Mouse (Mus musculus) hindbrain, embryonic 10.5 days (tissue): ENCODE results near the gene Serpina1e. TPM values are rescaled to one million over a fixed set of nuclear protein-coding genes. Genes with fewer than 3 reads are reported as not detected.

Experiments used
- DNase-seq: peaks from one replicate; pipeline ENCODE4 v3.0.0-alpha.2; 2017; ENCODE audit warnings: low spot score
- H3K27ac ChIP-seq: fragments of 300-500 bp; sonication (generic); 2 replicates; pipeline ENCODE4 v1.5.1; 2016; ENCODE audit warnings: mild to moderate bottlenecking, moderate library complexity
- H3K27me3 ChIP-seq: fragments of 300-500 bp; sonication (generic); 2 replicates; pipeline ENCODE4 v1.6.1; 2016; ENCODE audit warnings: mild to moderate bottlenecking; ENCODE audit not compliant: poor library complexity, insufficient read depth, severe bottlenecking
- H3K36me3 ChIP-seq: fragments of 300-500 bp; sonication (generic); 2 replicates; pipeline ENCODE4 v1.6.1; 2016; ENCODE audit warnings: mild to moderate bottlenecking, moderate library complexity
- H3K4me1 ChIP-seq: fragments of 300-500 bp; sonication (generic); replicated peaks from 2 replicates; pipeline ENCODE4 v1.6.1; 2016; ENCODE audit warnings: mild to moderate bottlenecking
- H3K4me3 ChIP-seq: fragments of 300-500 bp; sonication (generic); 2 replicates; pipeline ENCODE4 v1.5.1; 2016; ENCODE audit warnings: mild to moderate bottlenecking, moderate library complexity
- H3K9me3 ChIP-seq: fragments of 300-500 bp; sonication (generic); 2 replicates; pipeline ENCODE4 v1.6.1; 2016; ENCODE audit warnings: mild to moderate bottlenecking, moderate library complexity
- WGBS: fragments of 180-500 bp; shearing (Covaris S2); methylation state at CpG from one replicate; pipeline ENCODE4 v1.1.7; 2016; 5-methylcytosine and 5-hydroxymethylcytosine counted together
- polyA plus RNA-seq: library from polyadenylated mRNA; unstranded; fragments of >200 nt; fragmentation: Nextera tagmentation; extraction: Ambion mirVana; gene quantifications from 2 replicates; pipeline ENCODE4 v1.2.1, GENCODE M21; 2016

Serpina1e gene
- not detected in 2 replicates for polyA plus RNA-seq

- H3K27me3 ChIP-seq, result no peaks in the 10 kb centered on the region
- 77% methylated on average over 3 of the region's 3 CpGs for WGBS
- H3K4me3 ChIP-seq, result no peak within 1 kb of the TSS
Observed at GRCm38 (mm10) chr12:103958798-103959197, at the start of gene Serpina1e. TSS of gene Serpina1e (minus strand) at chr12:103958975.

GRCm38 (mm10) chr12:104004689-104005088, 45.9 kb upstream of the Serpina1e start:
- H3K27ac ChIP-seq, result no peak overlapping the region
- DNase-seq, result no peak
- 84% methylated on average over 5 of the region's 5 CpGs for WGBS
- no peak overlapping the region for H3K4me3 ChIP-seq
- H3K4me1 ChIP-seq, result no peaks in the 10 kb centered on the region
- H3K27me3 ChIP-seq, result no peaks in the 10 kb centered on the region
- peaks cover 5% of the 10 kb centered on the region; the same call in 1 of the 2 replicates for H3K9me3 ChIP-seq
- H3K36me3 ChIP-seq, result no peaks in the 10 kb centered on the region

More at GRCm38 (mm10) chr12:103958798-103959197, at the start of gene Serpina1e:
- Histone ChIP-seq H3K4me1 (no peaks in the 10 kb centered on the region), H3K9me3 (peaks cover 20% of the 10 kb centered on the region), H3K36me3 (no peaks in the 10 kb centered on the region), H3K27ac (no peak within 1 kb of the TSS)
- DNase-seq, result no peak

GRCm38 (mm10) chr12:104003238-104003612, 44.5 kb upstream of the Serpina1e start:
- H3K27me3 ChIP-seq, result no peaks in the 10 kb centered on the region
- 85% methylated on average over 4 of the region's 4 CpGs for WGBS
- no peak for DNase-seq
- H3K9me3 ChIP-seq, result peaks cover 5% of the 10 kb centered on the region; the same call in 1 of the 2 replicates
- H3K4me1 ChIP-seq, result no peaks in the 10 kb centered on the region
- H3K27ac ChIP-seq, result no peak overlapping the region
- H3K36me3 ChIP-seq, result no peaks in the 10 kb centered on the region
- H3K4me3 ChIP-seq, result no peak overlapping the region

DNA sequence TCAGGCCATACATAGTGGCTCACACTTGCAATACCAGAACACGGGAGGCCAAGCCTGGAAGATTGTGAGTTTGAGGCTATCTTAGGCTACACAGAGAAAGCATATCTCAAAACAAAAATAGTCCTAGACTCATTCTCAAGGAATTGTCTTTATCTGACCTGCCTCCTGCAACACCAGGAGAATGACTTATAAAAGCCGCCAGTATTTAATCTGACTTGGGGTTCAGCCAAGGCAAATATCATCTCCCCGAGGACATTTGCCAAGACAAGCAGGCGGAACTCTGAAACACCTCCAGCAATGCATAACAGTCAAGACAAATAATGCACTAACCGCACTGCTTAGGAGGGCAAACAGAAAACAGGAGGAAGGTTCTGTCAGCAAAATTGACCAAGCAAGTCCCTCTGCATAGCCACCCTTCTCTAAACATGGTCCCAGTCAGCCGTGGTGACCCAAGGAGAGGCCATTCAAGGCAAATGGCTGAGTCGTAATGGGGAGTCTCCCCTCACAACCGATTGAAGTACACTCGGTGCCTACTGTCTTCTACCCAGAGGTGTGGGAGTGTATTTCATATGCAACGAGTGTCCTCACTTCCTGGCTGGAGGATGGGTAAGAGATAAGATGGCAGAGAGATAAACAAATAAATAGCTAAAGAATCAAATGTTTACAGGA, 43.9 kb upstream of the Serpina1e start:
- peaks cover 5% of the 10 kb centered on the region; the same call in 1 of the 2 replicates for H3K9me3 ChIP-seq
- no peaks in the 10 kb centered on the region for H3K27me3 ChIP-seq
- no peak overlapping the region for H3K27ac ChIP-seq
- H3K36me3 ChIP-seq, result no peaks in the 10 kb centered on the region
- H3K4me3 ChIP-seq, result no peak overlapping the region
- WGBS, result 86% methylated on average over 10 of the region's 10 CpGs
- H3K4me1 ChIP-seq, result no peaks in the 10 kb centered on the region
- DNase-seq, result no peak

DNA sequence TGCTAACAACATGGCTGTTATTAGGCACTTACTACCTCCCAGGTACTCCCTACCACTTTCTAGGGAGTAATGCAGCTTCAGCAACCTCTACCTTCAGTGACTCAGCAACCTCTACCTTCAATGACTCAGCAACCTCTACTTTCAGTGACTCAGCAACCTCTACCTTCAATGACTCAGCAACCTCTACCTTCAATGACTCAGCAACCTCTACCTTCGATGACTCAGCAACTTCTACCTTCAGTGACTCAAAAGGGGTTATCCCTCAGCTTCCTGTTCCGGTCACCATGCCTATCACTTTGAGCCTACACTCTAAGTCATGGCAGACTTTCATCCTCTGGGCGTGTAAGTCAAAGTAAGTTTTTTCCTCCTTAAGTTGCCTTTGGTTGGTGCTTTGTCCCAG, 41.8 kb upstream of the Serpina1e start:
- H3K9me3 ChIP-seq, result peaks cover 5% of the 10 kb centered on the region; the same call in 1 of the 2 replicates
- H3K4me1 ChIP-seq, result no peaks in the 10 kb centered on the region
- no peaks in the 10 kb centered on the region for H3K27me3 ChIP-seq
- H3K4me3 ChIP-seq, result no peak overlapping the region
- H3K36me3 ChIP-seq, result no peaks in the 10 kb centered on the region
- no peak overlapping the region for H3K27ac ChIP-seq
- whole genome bisulfite sequencing, result 93% methylated on average over 3 of the region's 3 CpGs
- DNase-seq, result no peak

DNA sequence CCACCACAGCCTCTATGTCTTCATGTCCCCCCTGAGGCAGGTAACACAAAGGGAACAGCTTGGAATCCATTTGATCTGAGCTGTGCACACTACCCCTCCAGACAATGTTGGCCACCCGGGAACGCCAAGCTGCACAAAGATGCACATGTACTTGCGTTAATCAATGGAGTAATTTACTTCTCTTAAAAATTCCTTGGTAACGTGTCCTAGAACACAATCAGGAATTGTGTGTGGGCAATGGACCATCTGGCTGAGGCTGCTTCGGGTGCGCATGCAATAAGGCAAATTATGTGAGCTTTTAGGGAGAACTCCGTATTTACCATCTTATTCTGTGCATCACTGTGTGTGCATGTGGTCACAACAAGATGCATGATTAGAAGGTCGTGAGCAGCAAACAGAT, 40.8 kb upstream of the Serpina1e start:
- Histone ChIP-seq H3K36me3 (no peaks in the 10 kb centered on the region), H3K9me3 (peaks cover 4% of the 10 kb centered on the region; the same call in 1 of the 2 replicates), H3K27ac (no peak overlapping the region), H3K4me3 (no peak overlapping the region), H3K4me1 (no peaks in the 10 kb centered on the region), H3K27me3 (no peaks in the 10 kb centered on the region)
- 83% methylated on average over 8 of the region's 8 CpGs for WGBS
- DNase-seq, result no peak

GRCm38 (mm10) chr12:103996513-103996912, 37.7 kb upstream of the Serpina1e start:
- DNase-seq, result no peak
- Histone ChIP-seq H3K27me3 (no peaks in the 10 kb centered on the region), H3K27ac (no peak overlapping the region), H3K4me1 (no peaks in the 10 kb centered on the region), H3K4me3 (no peak overlapping the region), H3K9me3 (no peaks in the 10 kb centered on the region), H3K36me3 (no peaks in the 10 kb centered on the region)
- 72% methylated on average over 2 of the region's 2 CpGs for WGBS

GRCm38 (mm10) chr12:103995292-103996072, 36.7 kb upstream of the Serpina1e start:
- no peaks in the 10 kb centered on the region for H3K4me1 ChIP-seq
- no peaks in the 10 kb centered on the region for H3K9me3 ChIP-seq
- H3K36me3 ChIP-seq, result no peaks in the 10 kb centered on the region
- peak; percentile 63 for DNase-seq
- no peaks in the 10 kb centered on the region for H3K27me3 ChIP-seq
- 40% methylated on average over 5 of the region's 5 CpGs for WGBS
- no peak overlapping the region for H3K27ac ChIP-seq
- H3K4me3 ChIP-seq, result no peak overlapping the region

DNA sequence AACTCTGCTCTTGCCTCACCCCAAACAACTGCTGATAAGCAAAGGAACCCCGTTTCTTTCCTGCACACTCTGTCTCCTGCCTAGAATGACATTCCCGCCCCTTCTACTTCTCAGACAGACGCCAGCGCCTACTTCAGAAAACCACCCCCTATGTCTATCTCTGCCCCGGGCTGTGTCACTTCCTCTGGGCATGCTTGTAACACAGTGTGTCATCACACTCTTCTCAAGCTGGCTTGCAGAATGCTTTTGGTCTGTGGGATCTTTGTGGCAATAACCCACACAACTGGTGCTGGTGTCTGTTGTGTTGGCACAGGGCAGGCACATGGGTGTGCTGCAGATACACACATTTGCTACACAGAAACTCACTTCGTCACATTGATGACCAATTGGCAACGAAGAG, 34.2 kb upstream of the Serpina1e start:
- Histone ChIP-seq H3K4me3 (no peak overlapping the region), H3K27ac (no peak overlapping the region), H3K9me3 (no peaks in the 10 kb centered on the region), H3K27me3 (no peaks in the 10 kb centered on the region), H3K36me3 (no peaks in the 10 kb centered on the region), H3K4me1 (no peaks in the 10 kb centered on the region)
- 76% methylated on average over 7 of the region's 7 CpGs for WGBS
- DNase-seq, result no peak

DNA sequence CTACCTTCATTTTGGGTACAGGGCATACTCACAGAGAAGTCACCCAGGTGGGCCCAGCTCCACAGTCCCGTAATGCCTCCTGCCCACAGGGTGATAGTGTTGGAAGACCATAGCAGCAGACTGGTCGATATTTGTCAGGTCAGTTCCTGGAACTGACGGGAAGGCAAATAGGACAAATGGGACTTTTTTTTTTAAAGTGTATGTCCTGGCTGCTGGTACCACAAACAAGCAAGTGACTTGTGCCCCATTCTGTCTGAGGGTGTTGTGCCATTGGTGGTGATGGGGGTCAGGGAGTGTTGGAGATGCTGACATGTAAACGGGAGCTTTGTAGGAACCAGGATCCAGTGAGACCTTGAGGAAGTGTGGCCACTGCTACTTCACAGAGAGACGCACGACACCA, 31.1 kb upstream of the Serpina1e start, which contains the start of gene Serpina11:
Serpina11 (minus strand) TSS at position 101 of the 400 bp plus-strand sequence.
- WGBS, result 86% methylated on average over 6 of the region's 6 CpGs

GRCm38 (mm10) chr12:103989514-103989767, 30.7 kb upstream of the Serpina1e start:
- no peaks in the 10 kb centered on the region for H3K9me3 ChIP-seq
- H3K4me1 ChIP-seq, result no peaks in the 10 kb centered on the region
- no peaks in the 10 kb centered on the region for H3K36me3 ChIP-seq
- 53% methylated on average over 2 of the region's 2 CpGs for WGBS
- H3K4me3 ChIP-seq, result no peak overlapping the region
- H3K27ac ChIP-seq, result no peak overlapping the region
- no peaks in the 10 kb centered on the region for H3K27me3 ChIP-seq
- no peak for DNase-seq

More for the DNA sequence above, 31.1 kb upstream of the Serpina1e start, which contains the start of gene Serpina11:
- Histone ChIP-seq H3K27ac (no peak within 1 kb of the TSS), H3K4me1 (no peaks in the 10 kb centered on the region), H3K9me3 (no peaks in the 10 kb centered on the region), H3K4me3 (no peak within 1 kb of the TSS), H3K27me3 (no peaks in the 10 kb centered on the region), H3K36me3 (no peaks in the 10 kb centered on the region)
- no peak for DNase-seq

GRCm38 (mm10) chr12:103988754-103989513, 30.2 kb upstream of the Serpina1e start:
- no peaks in the 10 kb centered on the region for H3K9me3 ChIP-seq
- no peaks in the 10 kb centered on the region for H3K36me3 ChIP-seq
- 63% methylated on average over 14 of the region's 14 CpGs for WGBS
- no peaks in the 10 kb centered on the region for H3K27me3 ChIP-seq
- H3K27ac ChIP-seq, result no peak overlapping the region
- H3K4me1 ChIP-seq, result no peaks in the 10 kb centered on the region
- no peak overlapping the region for H3K4me3 ChIP-seq
- no peak for DNase-seq

- no peak for DNase-seq
- Histone ChIP-seq H3K9me3 (no peaks in the 10 kb centered on the region), H3K27me3 (no peaks in the 10 kb centered on the region), H3K4me1 (no peaks in the 10 kb centered on the region), H3K27ac (no peak overlapping the region), H3K4me3 (no peak overlapping the region), H3K36me3 (no peaks in the 10 kb centered on the region)
- 68% methylated on average over 5 of the region's 5 CpGs for WGBS
Observed at GRCm38 (mm10) chr12:103985868-103986267, 27.1 kb upstream of the Serpina1e start.
